Mouse (Mus musculus) heart, postnatal 0 days (tissue): ENCODE results near the gene Wdr63.

Experiments
- CTCF ChIP-seq: IDR thresholded peaks from 2 replicates; pipeline ENCODE4 v1.5.1; 2016; ENCODE audit warnings: antibody characterized with exemption, control low read depth, low read depth
- EP300 ChIP-seq: IDR thresholded peaks from 2 replicates; pipeline ENCODE4 v1.6.1; 2016; ENCODE audit warnings: antibody characterized with exemption, low read depth

DNA sequence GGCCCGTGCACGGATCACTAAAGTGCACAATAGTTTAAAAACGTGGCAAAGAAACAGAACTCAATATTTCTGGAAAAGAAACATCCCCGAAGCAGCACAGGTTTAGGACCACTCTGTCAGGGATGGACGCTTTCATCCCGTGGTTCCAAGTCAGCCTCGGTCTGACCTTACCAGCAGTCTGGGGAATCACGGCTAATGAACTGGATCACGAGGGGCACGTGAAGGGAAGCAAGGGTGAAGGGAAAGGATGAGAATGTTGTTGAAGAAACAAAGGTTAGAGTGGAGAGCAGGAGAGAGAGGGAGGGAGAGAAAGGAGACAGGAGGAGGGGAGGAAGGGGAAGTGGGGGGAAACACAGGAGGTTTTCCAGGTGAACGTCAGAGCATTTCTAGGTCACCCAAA lies 61.9 kb downstream of the Wdr63 start:
- TF ChIP-seq CTCF (no peak), EP300 (no peak)
